Mouse (Mus musculus): ENCODE measurements around the gene AI661453. TPM values are rescaled to one million over a fixed set of nuclear protein-coding genes. Genes with fewer than 3 reads are reported as not detected.

Gene AI661453
- total RNA-seq, 2 experiments from 2014 or later = 0.32 to 0.41 TPM

- intact Hi-C loops (cut with DNase I) = no loop called here
- no peak for DNase-seq (ENCODE audit: low spot score in 2 of 2)
These were observed 76.8 kb downstream of the AI661453 start for GRCm38 (mm10) chr17:47512956-47513775.

GRCm38 (mm10) chr17:47515180-47515844 is 78.9 kb downstream of the AI661453 start:
- intact Hi-C loops (cut with DNase I) = no loop called here
- no peak for DNase-seq (ENCODE audit: low spot score in 2 of 2)

DNA sequence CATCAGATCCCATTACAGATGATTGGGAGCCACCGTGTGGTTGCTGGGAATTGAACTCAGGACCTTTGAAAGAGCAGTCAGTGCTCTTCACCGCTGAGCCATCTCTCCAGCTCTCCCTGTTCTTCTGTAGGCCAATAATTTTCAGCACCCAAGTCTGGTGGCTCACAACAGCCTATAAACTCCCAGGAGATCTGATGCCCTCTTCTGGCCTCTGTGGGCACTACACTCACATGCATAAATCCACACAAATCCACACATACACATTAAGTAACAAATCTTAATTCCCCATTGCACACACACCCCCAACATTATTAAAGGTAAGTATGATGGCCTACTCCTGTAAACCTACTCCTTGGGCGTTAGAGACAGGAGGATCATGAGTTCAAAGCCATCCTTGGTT is 79.8 kb downstream of the AI661453 start:
- intact Hi-C loops (cut with DNase I) = no loop called here
- no peak for DNase-seq (ENCODE audit: low spot score in 2 of 2)

GRCm38 (mm10) chr17:47518205-47518604 is 81.8 kb downstream of the AI661453 start:
- no peak for DNase-seq (ENCODE audit: low spot score in 2 of 2)
- intact Hi-C loops (cut with DNase I) = no loop called here

Other genes with a start within 250 kb of the AI661453 start
- gene Mrps10, start 67.7 kb upstream of the AI661453 start, total RNA-seq (2021) = 10 to 100 TPM; 30.0 to 36.1 TPM
- 1 to 10 TPM; 1.3 TPM for gene Guca1b, start 51.2 kb upstream of the AI661453 start, total RNA-seq (2021)
- gene Guca1a, start 36.0 kb upstream of the AI661453 start, total RNA-seq (2021) = not detected
- under 1 TPM in 1 of 2 experiments, not detected in 1; 0.39 TPM for gene 1700001C19Rik, start 761 bp downstream of the AI661453 start, total RNA-seq (2021)
- 10 to 100 TPM; 16.4 to 16.7 TPM for gene Taf8, start 65.7 kb downstream of the AI661453 start, total RNA-seq (2021)
- 10 to 100 TPM; 31.0 to 31.7 TPM for gene Ccnd3, start 68.4 kb downstream of the AI661453 start, total RNA-seq (2021)
- 10 to 100 TPM; 18.2 to 18.5 TPM for gene Bysl, start 174.9 kb downstream of the AI661453 start, total RNA-seq (2021)
- 10 to 100 TPM; 27.2 to 32.7 TPM for gene Med20, start 175.0 kb downstream of the AI661453 start, total RNA-seq (2021)
- gene Gm20517, start 175.0 kb downstream of the AI661453 start, total RNA-seq (2021) = 1 to 10 TPM; 3.5 to 7.2 TPM
- gene Usp49, start 194.1 kb downstream of the AI661453 start, total RNA-seq (2021) = 10 to 100 TPM in 1 of 2 experiments, 1 to 10 TPM in 1; 9.9 to 11.6 TPM

All from left cerebral cortex, postnatal 25 days (tissue).